Mouse (Mus musculus): ENCODE data around the gene Gdpgp1. TPM values are rescaled to one million over a fixed set of nuclear protein-coding genes. Genes with fewer than 3 reads are reported as not detected.

The Gdpgp1 gene
- polyA plus RNA-seq, 1 experiment from 2014 or later = 3.6 TPM

DNA sequence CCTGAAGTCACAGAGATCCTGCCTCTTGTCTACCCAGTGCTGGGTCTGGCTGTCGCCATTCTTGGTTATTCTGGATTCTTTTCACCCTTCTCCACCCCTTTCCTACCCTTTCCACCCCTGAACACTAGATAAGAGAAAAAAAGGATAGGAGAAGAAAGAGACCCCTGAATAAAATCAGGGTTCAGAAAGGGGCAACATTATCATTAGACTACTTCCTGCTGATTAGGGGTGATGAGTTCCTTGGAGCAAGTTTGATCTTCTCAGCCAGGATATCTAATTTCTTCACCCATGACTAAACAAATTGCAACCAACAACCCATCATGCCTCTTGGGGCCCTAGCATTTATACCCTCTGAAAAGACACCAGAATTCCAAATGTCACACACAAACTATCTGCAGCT, 35.1 kb downstream of the Gdpgp1 start:
- Histone ChIP-seq H3K9me3 (ENCODE audit: control insufficient read depth, low read length) (no peaks in the 10 kb centered on the region), H3K27me3 (ENCODE audit: control insufficient read depth, insufficient read depth, low read length) (no peaks in the 10 kb centered on the region), H3K4me3 (ENCODE audit: control insufficient read depth in 1 of 2, insufficient read depth in 1 of 2, low read depth in 1 of 2, low read length in 2 of 2) (no peak overlapping the region), H3K27ac (replicated peaks in 1 of 2; ENCODE audit: control insufficient read depth in 1 of 2, insufficient read depth in 1 of 2, low read depth in 2 of 2, low read length in 2 of 2) (no peak overlapping the region), H3K4me1 (ENCODE audit: control insufficient read depth in 2 of 2, insufficient read depth in 2 of 2, low read length in 2 of 2) (peaks cover 2 to 18% of the 10 kb centered on the region in 2 experiments; a peak in 3 of 4 replicates), H3K9ac (ENCODE audit: low read length) (no peak overlapping the region), H3K4me2 (ENCODE audit: low read length) (no peak overlapping the region), H3K36me3 (ENCODE audit: control insufficient read depth, insufficient read depth, low read length) (peaks cover 53% of the 10 kb centered on the region)
- WGBS = 63% methylated on average over 1 of the region's 1 CpGs
- ATAC-seq (ENCODE audit: insufficient number of reproducible peaks, insufficient read depth, low FRiP score, low read depth) = no peak

DNA sequence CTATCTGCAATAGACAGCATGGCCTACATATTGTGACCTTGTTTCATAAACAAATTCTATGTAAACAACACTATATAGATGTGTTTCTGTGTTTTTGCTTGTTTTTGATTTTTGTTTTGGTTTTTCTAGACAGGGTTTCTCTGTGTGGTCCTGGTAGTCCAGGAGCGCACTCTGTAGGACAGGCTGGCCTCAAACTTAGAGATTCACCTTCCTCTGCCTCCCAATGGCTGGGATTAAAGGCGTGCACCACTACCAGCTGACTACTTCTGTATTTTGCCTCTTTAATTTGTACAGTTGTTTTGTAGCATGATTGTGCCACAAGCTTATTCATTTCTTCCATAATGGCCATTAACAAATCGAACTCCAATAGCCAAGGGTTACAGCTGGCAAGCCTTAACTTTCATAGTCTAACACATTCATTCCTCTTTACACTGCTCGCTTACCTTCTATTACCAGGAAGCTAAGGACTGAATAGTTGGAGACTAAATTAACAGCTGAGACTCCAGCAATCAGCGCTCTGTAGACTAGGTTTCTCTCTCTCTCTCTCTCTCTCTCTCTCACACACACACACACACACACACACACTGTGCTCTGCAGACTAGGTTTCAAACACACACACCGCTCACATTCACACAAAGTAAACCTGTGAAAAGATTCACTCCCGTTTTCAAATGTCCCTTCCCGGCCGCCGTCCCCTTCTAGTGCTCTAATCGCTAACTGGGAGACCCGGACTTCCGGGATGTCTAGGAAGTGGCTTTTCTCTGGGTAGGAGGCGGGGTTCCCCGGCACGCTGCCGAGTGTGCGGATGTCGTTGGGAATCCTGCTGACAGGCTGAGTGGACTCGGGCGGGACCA, 36.5 kb downstream of the Gdpgp1 start, which contains the start of gene Vps33b:
Gene Vps33b (plus strand): TSS at position 753 of the 854 bp plus-strand sequence.
- Histone ChIP-seq H3K36me3 (ENCODE audit: control insufficient read depth, insufficient read depth, low read length) (peaks cover 54% of the 10 kb centered on the region), H3K9ac (ENCODE audit: low read length) (peak within 1 kb of the TSS; percentile 89), H3K4me1 (ENCODE audit: control insufficient read depth in 2 of 2, insufficient read depth in 2 of 2, low read length in 2 of 2) (peaks cover 2 to 18% of the 10 kb centered on the region in 2 experiments; a peak in 3 of 4 replicates), H3K9me3 (ENCODE audit: control insufficient read depth, low read length) (no peaks in the 10 kb centered on the region; the same call in 1 of the 2 replicates), H3K4me3 (ENCODE audit: control insufficient read depth in 1 of 2, insufficient read depth in 1 of 2, low read depth in 1 of 2, low read length in 2 of 2) (peak within 1 kb of the TSS; percentile 82 to 91), H3K27ac (replicated peaks in 1 of 2; ENCODE audit: control insufficient read depth in 1 of 2, insufficient read depth in 1 of 2, low read depth in 2 of 2, low read length in 2 of 2) (peak within 1 kb of the TSS; percentile 77 to 80), H3K4me2 (ENCODE audit: low read length) (peak within 1 kb of the TSS; percentile 94), H3K27me3 (ENCODE audit: control insufficient read depth, insufficient read depth, low read length) (no peaks in the 10 kb centered on the region)
- ATAC-seq (ENCODE audit: insufficient number of reproducible peaks, insufficient read depth, low FRiP score, low read depth) = peak; percentile 75
- 4% methylated on average over 21 of the region's 21 CpGs for WGBS

DNA sequence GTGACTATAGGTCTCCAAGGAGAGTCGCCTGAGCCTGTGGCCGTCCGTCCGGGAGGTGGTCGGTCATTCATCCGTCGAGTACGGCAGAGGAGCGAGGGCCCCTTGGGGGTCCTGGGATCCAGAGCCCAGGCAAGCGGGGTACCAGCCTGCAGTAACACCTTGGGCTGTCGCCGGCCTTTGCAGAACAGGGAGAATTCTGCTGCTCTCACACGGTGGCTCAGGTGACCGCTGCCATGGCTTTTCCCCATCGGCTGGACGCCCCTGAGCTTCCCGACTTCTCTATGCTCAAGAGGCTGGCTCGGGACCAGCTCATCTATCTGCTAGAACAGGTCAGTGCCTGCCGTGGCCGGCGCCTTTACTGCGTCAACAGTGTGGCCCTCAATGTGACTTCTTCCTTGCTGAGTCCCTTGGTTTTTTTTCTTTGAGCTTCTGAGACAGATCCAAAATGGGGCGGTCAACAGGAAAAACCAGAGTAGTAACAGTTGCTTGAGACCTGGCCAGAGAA, 37.1 kb downstream of the Gdpgp1 start:
- peak; percentile 64 for ATAC-seq (ENCODE audit: insufficient number of reproducible peaks, insufficient read depth, low FRiP score, low read depth)
- H3K4me2 ChIP-seq (ENCODE audit: low read length) = peak overlapping the region; percentile 94
- H3K27ac ChIP-seq (replicated peaks in 1 of 2; ENCODE audit: control insufficient read depth in 1 of 2, insufficient read depth in 1 of 2, low read depth in 2 of 2, low read length in 2 of 2) = peak overlapping the region; percentile 49 to 80
- H3K27me3 ChIP-seq (ENCODE audit: control insufficient read depth, insufficient read depth, low read length) = no peaks in the 10 kb centered on the region
- peaks cover 6% of the 10 kb centered on the region for H3K9me3 ChIP-seq (ENCODE audit: control insufficient read depth, low read length)
- H3K4me3 ChIP-seq (ENCODE audit: control insufficient read depth in 1 of 2, insufficient read depth in 1 of 2, low read depth in 1 of 2, low read length in 2 of 2) = peak overlapping the region; percentile 82 to 91
- H3K9ac ChIP-seq (ENCODE audit: low read length) = peak overlapping the region; percentile 89
- WGBS = under 1% methylated on average over 23 of the region's 23 CpGs
- H3K36me3 ChIP-seq (ENCODE audit: control insufficient read depth, insufficient read depth, low read length) = peaks cover 54% of the 10 kb centered on the region
- peaks cover 2 to 18% of the 10 kb centered on the region in 2 experiments; a peak in 3 of 4 replicates for H3K4me1 ChIP-seq (ENCODE audit: control insufficient read depth in 2 of 2, insufficient read depth in 2 of 2, low read length in 2 of 2)

DNA sequence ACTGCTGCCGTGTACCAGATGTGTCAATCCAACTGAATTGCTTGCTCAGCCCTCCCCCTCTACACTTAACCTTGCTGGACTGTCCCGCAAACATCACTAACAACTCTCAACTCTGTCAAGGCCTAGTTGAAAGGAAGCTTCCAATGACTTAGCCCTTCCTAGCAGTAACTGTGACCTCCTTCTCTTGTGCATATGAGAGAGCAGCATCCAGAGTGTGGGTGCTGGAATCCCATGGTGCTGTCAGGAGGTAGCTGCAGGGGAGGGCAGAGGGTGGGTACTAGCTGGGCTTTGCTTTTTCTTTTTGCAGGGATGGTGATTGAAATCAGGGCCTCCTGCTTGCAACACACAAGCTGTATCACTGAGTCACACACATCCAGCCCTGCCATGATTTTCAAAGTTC, 40.8 kb downstream of the Gdpgp1 start:
- ATAC-seq (ENCODE audit: insufficient number of reproducible peaks, insufficient read depth, low FRiP score, low read depth) = no peak
- H3K36me3 ChIP-seq (ENCODE audit: control insufficient read depth, insufficient read depth, low read length) = peaks cover 63% of the 10 kb centered on the region

DNA sequence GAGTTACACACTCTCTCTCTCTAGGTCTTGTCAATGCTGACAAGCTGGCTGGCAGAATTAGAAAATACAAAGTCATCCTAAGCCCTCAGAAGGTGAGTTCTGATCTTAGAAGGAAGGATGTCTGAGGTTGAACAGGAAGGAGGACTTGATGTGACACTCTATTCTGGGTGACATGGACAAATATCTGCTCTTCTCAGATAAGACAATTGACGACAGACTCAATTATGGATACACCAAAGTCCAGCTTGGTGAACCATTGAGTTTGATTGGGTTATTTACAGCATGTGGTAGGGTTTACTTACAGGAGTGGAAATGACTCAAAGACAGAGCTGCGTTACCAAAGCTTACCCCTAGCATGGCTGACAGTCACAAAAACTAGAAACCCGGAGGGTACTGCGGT, 43.7 kb downstream of the Gdpgp1 start:
- H3K9ac ChIP-seq (ENCODE audit: low read length) = no peak overlapping the region
- no peak for ATAC-seq (ENCODE audit: insufficient number of reproducible peaks, insufficient read depth, low FRiP score, low read depth)
- no peaks in the 10 kb centered on the region for H3K4me1 ChIP-seq (ENCODE audit: control insufficient read depth in 2 of 2, insufficient read depth in 2 of 2, low read length in 2 of 2)
- no peak overlapping the region for H3K27ac ChIP-seq (replicated peaks in 1 of 2; ENCODE audit: control insufficient read depth in 1 of 2, insufficient read depth in 1 of 2, low read depth in 2 of 2, low read length in 2 of 2)
- peaks cover 11% of the 10 kb centered on the region for H3K9me3 ChIP-seq (ENCODE audit: control insufficient read depth, low read length)
- no peak overlapping the region for H3K4me2 ChIP-seq (ENCODE audit: low read length)
- H3K27me3 ChIP-seq (ENCODE audit: control insufficient read depth, insufficient read depth, low read length) = no peaks in the 10 kb centered on the region
- H3K4me3 ChIP-seq (ENCODE audit: control insufficient read depth in 1 of 2, insufficient read depth in 1 of 2, low read depth in 1 of 2, low read length in 2 of 2) = no peak overlapping the region
- 96% methylated on average over 4 of the region's 4 CpGs for WGBS
- peaks cover 90% of the 10 kb centered on the region for H3K36me3 ChIP-seq (ENCODE audit: control insufficient read depth, insufficient read depth, low read length)

More for the DNA sequence above, 40.8 kb downstream of the Gdpgp1 start:
- no peak overlapping the region for H3K4me2 ChIP-seq (ENCODE audit: low read length)
- H3K27me3 ChIP-seq (ENCODE audit: control insufficient read depth, insufficient read depth, low read length) = no peaks in the 10 kb centered on the region
- H3K9ac ChIP-seq (ENCODE audit: low read length) = no peak overlapping the region
- H3K9me3 ChIP-seq (ENCODE audit: control insufficient read depth, low read length) = peaks cover 11% of the 10 kb centered on the region
- peaks cover 2 to 16% of the 10 kb centered on the region in 2 experiments; a peak in 3 of 4 replicates for H3K4me1 ChIP-seq (ENCODE audit: control insufficient read depth in 2 of 2, insufficient read depth in 2 of 2, low read length in 2 of 2)
- no peak overlapping the region for H3K27ac ChIP-seq (replicated peaks in 1 of 2; ENCODE audit: control insufficient read depth in 1 of 2, insufficient read depth in 1 of 2, low read depth in 2 of 2, low read length in 2 of 2)
- no peak overlapping the region for H3K4me3 ChIP-seq (ENCODE audit: control insufficient read depth in 1 of 2, insufficient read depth in 1 of 2, low read depth in 1 of 2, low read length in 2 of 2)
- WGBS = 87% methylated on average over 2 of the region's 2 CpGs

DNA sequence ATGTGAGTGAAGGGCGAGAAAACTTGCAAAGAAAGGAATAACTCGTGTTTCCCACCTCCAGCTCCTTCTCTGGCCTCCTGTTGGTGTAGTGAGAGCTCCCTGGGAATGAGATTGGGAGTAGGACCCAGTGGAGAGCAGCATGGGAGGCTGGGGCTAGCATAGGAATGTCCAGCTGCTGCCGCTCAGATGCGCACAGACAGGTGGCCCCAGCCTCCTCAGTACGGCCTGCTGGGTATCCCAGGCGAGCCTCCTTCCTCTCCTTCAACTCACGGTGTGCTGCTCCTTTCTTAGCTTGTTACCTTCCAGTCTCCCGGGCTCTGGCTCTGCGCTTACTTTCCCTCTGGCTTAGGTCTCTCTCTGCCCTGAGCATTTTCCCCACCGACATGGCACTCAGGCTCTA, 47.4 kb downstream of the Gdpgp1 start:
- no peaks in the 10 kb centered on the region for H3K4me1 ChIP-seq (ENCODE audit: control insufficient read depth in 2 of 2, insufficient read depth in 2 of 2, low read length in 2 of 2)
- no peak for ATAC-seq (ENCODE audit: insufficient number of reproducible peaks, insufficient read depth, low FRiP score, low read depth)
- no peak overlapping the region for H3K9ac ChIP-seq (ENCODE audit: low read length)
- H3K9me3 ChIP-seq (ENCODE audit: control insufficient read depth, low read length) = peaks cover 3% of the 10 kb centered on the region
- no peaks in the 10 kb centered on the region for H3K27me3 ChIP-seq (ENCODE audit: control insufficient read depth, insufficient read depth, low read length)
- H3K4me2 ChIP-seq (ENCODE audit: low read length) = no peak overlapping the region
- 81% methylated on average over 10 of the region's 10 CpGs for WGBS
- no peak overlapping the region for H3K27ac ChIP-seq (replicated peaks in 1 of 2; ENCODE audit: control insufficient read depth in 1 of 2, insufficient read depth in 1 of 2, low read depth in 2 of 2, low read length in 2 of 2)
- H3K4me3 ChIP-seq (ENCODE audit: control insufficient read depth in 1 of 2, insufficient read depth in 1 of 2, low read depth in 1 of 2, low read length in 2 of 2) = no peak overlapping the region
- H3K36me3 ChIP-seq (ENCODE audit: control insufficient read depth, insufficient read depth, low read length) = peaks cover 90% of the 10 kb centered on the region

DNA sequence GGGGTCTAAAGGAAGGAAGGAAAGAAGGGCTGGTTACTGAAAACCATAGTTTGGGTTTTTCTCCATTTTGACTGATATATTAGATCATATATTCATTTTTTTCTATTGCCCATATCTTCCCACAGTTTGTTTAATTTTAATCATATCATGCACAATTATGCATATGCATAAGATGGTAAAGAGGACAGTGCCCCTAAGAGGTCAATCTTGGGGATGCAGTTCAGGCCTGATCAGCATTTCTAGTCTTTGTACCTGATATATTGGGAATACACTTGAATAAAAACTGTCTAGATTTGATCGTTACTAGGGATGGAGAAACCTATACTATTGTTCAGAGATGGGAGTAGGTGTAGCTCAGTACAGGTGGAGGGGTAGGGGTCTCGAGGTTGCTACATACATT, 48.3 kb downstream of the Gdpgp1 start:
- Histone ChIP-seq H3K36me3 (ENCODE audit: control insufficient read depth, insufficient read depth, low read length) (peaks cover 91% of the 10 kb centered on the region), H3K9me3 (ENCODE audit: control insufficient read depth, low read length) (no peaks in the 10 kb centered on the region), H3K4me3 (ENCODE audit: control insufficient read depth in 1 of 2, insufficient read depth in 1 of 2, low read depth in 1 of 2, low read length in 2 of 2) (no peak overlapping the region), H3K9ac (ENCODE audit: low read length) (no peak overlapping the region), H3K27ac (replicated peaks in 1 of 2; ENCODE audit: control insufficient read depth in 1 of 2, insufficient read depth in 1 of 2, low read depth in 2 of 2, low read length in 2 of 2) (no peak overlapping the region), H3K27me3 (ENCODE audit: control insufficient read depth, insufficient read depth, low read length) (no peaks in the 10 kb centered on the region), H3K4me2 (ENCODE audit: low read length) (no peak overlapping the region), H3K4me1 (ENCODE audit: control insufficient read depth in 2 of 2, insufficient read depth in 2 of 2, low read length in 2 of 2) (no peaks in the 10 kb centered on the region)
- 88% methylated on average over 2 of the region's 2 CpGs for WGBS
- no peak for ATAC-seq (ENCODE audit: insufficient number of reproducible peaks, insufficient read depth, low FRiP score, low read depth)
